Mouse (Mus musculus): ENCODE measurements around the gene Fxyd1. TPM values are rescaled to one million over a fixed set of nuclear protein-coding genes. Genes with fewer than 3 reads are reported as not detected.

Gene Fxyd1
- total RNA-seq, 2 experiments from 2014 or later: 944 to 1,010 TPM

GRCm38 (mm10) chr7:31089721-31090120, 32.7 kb upstream of the Fxyd1 start:
- H3K4me3 ChIP-seq: no peak overlapping the region
- DNase-seq: no peak
- intact Hi-C loops (cut with DNase I): loop anchor here (10.0 kb wide), 1 partner anchor 215 kb away; no protein-coding TSS in a partner anchor
- H3K27ac ChIP-seq: peak overlapping the region; percentile 8; the same call in 1 of the 2 replicates
- TF ChIP-seq CTCF (IDR thresholded peaks at IDR 0.05): no peak

- no peak for TF ChIP-seq CTCF (IDR thresholded peaks at IDR 0.05)
- peak overlapping the region; percentile 95 for H3K27ac ChIP-seq
- DNase-seq: no peak
- no peak overlapping the region for H3K4me3 ChIP-seq
- intact Hi-C loops (cut with DNase I): no loop called here
Measured at GRCm38 (mm10) chr7:31088206-31088605, 31.2 kb upstream of the Fxyd1 start.

- H3K4me3 ChIP-seq: no peak overlapping the region
- no peak for DNase-seq
- TF ChIP-seq CTCF (IDR thresholded peaks at IDR 0.05): no peak
- H3K27ac ChIP-seq: peak overlapping the region; percentile 95
- intact Hi-C loops (cut with DNase I): no loop called here
Measured at GRCm38 (mm10) chr7:31087262-31087661, 30.3 kb upstream of the Fxyd1 start.

GRCm38 (mm10) chr7:31086175-31086755, 29.3 kb upstream of the Fxyd1 start:
- H3K27ac ChIP-seq: peak overlapping the region; percentile 95
- intact Hi-C loops (cut with DNase I): no loop called here
- TF ChIP-seq CTCF (IDR thresholded peaks at IDR 0.05): no peak
- DNase-seq: no peak
- peak overlapping the region; percentile 28; the same call in 1 of the 2 replicates for H3K4me3 ChIP-seq

- no peak for TF ChIP-seq CTCF (IDR thresholded peaks at IDR 0.05)
- DNase-seq: peak; percentile 73
- H3K27ac ChIP-seq: peak overlapping the region; percentile 95
- intact Hi-C loops (cut with DNase I): no loop called here
- H3K4me3 ChIP-seq: peak overlapping the region; percentile 28
Measured at GRCm38 (mm10) chr7:31085171-31085570, 28.2 kb upstream of the Fxyd1 start.

GRCm38 (mm10) chr7:31084140-31084539, 27.1 kb upstream of the Fxyd1 start:
- Histone ChIP-seq H3K4me3 (no peak overlapping the region), H3K27ac (peak overlapping the region; percentile 95)
- intact Hi-C loops (cut with DNase I): no loop called here
- DNase-seq: no peak
- no peak for TF ChIP-seq CTCF (IDR thresholded peaks at IDR 0.05)

GRCm38 (mm10) chr7:31082831-31083588, 26.0 kb upstream of the Fxyd1 start:
- H3K27ac ChIP-seq: peak overlapping the region; percentile 95
- peak; percentile 92 for DNase-seq
- no peak for TF ChIP-seq CTCF (IDR thresholded peaks at IDR 0.05)
- intact Hi-C loops (cut with DNase I): no loop called here
- peak overlapping the region; percentile 15 for H3K4me3 ChIP-seq

- TF ChIP-seq CTCF (IDR thresholded peaks at IDR 0.05): no peak
- intact Hi-C loops (cut with DNase I): no loop called here
- Histone ChIP-seq H3K27ac (peak overlapping the region; percentile 95), H3K4me3 (no peak overlapping the region)
- DNase-seq: no peak
Measured at GRCm38 (mm10) chr7:31082106-31082505, 25.1 kb upstream of the Fxyd1 start.

- Histone ChIP-seq H3K4me3 (no peak overlapping the region), H3K27ac (peak overlapping the region; percentile 95)
- intact Hi-C loops (cut with DNase I): no loop called here
- no peak for TF ChIP-seq CTCF (IDR thresholded peaks at IDR 0.05)
- no peak for DNase-seq
Measured at GRCm38 (mm10) chr7:31081106-31081505, 24.1 kb upstream of the Fxyd1 start.

- TF ChIP-seq CTCF (IDR thresholded peaks at IDR 0.05): no peak
- DNase-seq: no peak
- Histone ChIP-seq H3K27ac (peak overlapping the region; percentile 95), H3K4me3 (no peak overlapping the region)
- intact Hi-C loops (cut with DNase I): no loop called here
Measured at GRCm38 (mm10) chr7:31080611-31081010, 23.6 kb upstream of the Fxyd1 start.

GRCm38 (mm10) chr7:31079670-31080069, 22.7 kb upstream of the Fxyd1 start:
- H3K27ac ChIP-seq: peak overlapping the region; percentile 95; the same call in 1 of the 2 replicates
- no peak for DNase-seq
- intact Hi-C loops (cut with DNase I): loop anchor here (2.0 kb wide), 2 partner anchors 15 to 21 kb away; partner anchors contain the start of gene Lgi4
- H3K4me3 ChIP-seq: no peak overlapping the region
- TF ChIP-seq CTCF (IDR thresholded peaks at IDR 0.05): no peak

GRCm38 (mm10) chr7:31077885-31078445, 21.0 kb upstream of the Fxyd1 start:
- intact Hi-C loops (cut with DNase I): loop anchor here (2.0 kb wide), 2 partner anchors 17 to 19 kb away; partner anchors contain the start of gene Lgi4
- Histone ChIP-seq H3K4me3 (no peak overlapping the region), H3K27ac (peak overlapping the region; percentile 57)
- DNase-seq: no peak
- TF ChIP-seq CTCF (IDR thresholded peaks at IDR 0.05): peak; percentile 76

GRCm38 (mm10) chr7:31077470-31077869, 20.5 kb upstream of the Fxyd1 start:
- intact Hi-C loops (cut with DNase I): no loop called here
- Histone ChIP-seq H3K27ac (peak overlapping the region; percentile 57), H3K4me3 (no peak overlapping the region)
- DNase-seq: no peak
- no peak for TF ChIP-seq CTCF (IDR thresholded peaks at IDR 0.05)

Data from gastrocnemius, adult 2 months (tissue).